Mouse (Mus musculus) ES-Bruce4 (cell line): ENCODE results near the gene Dst.

Experiments used
- CTCF ChIP-seq: IDR thresholded peaks from one replicate; pipeline ENCODE4 v1.8.1; 2011; ENCODE audit warnings: low read depth, low read length
- EP300 ChIP-seq: IDR thresholded peaks from 2 replicates; pipeline ENCODE4 v1.6.1; 2011; ENCODE audit warnings: low read depth, low read length; ENCODE audit not compliant: insufficient read depth

- TF ChIP-seq EP300 (no peak), CTCF (no peak)
Observed at GRCm38 (mm10) chr1:34306741-34307140, 398.7 kb downstream of the Dst start.
